Mouse (Mus musculus): Measurements from ENCODE around the gene Taok1. TPM values are rescaled to one million over a fixed set of nuclear protein-coding genes. Genes with fewer than 3 reads are reported as not detected.

Gene Taok1
- total RNA-seq, 1 experiment: 60.8 TPM

DNA sequence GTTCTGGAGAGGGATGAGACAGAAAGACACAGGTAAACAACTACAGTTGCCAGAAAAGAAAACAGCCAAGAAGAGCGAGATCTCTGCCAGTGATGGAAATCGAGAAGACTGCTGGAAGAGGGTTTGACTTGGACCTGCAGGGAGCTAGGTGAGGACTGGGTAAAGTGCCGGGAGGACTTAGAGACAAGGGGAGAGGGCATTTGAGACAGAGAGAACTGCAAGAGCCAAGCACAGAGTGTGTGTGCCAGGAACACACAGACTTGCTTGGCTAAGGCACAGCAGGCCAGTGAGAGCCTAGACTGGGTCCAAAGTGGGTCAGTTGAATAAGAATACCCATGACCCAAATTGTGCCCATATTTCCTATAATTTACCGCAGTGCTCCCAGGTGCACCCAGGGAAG is 37.9 kb upstream of the Taok1 start:
- Histone ChIP-seq H3K9me3 (ENCODE audit: control insufficient read depth, insufficient read depth, low read depth, low read length) (no peaks in the 10 kb centered on the region), H3K27ac (ENCODE audit: insufficient read depth, low read depth, low read length, poor library complexity, severe bottlenecking) (no peak overlapping the region), H3K4me3 (ENCODE audit: insufficient read depth in 1 of 2, low read depth in 1 of 2, low read length in 2 of 2, poor library complexity in 1 of 2, severe bottlenecking in 1 of 2) (no peak overlapping the region), H3K36me3 (ENCODE audit: control insufficient read depth, insufficient read depth, low read length, poor library complexity, severe bottlenecking) (no peaks in the 10 kb centered on the region), H3K9ac (ENCODE audit: insufficient read depth, low read depth, low read length, poor library complexity, severe bottlenecking) (no peak overlapping the region), H3K4me1 (ENCODE audit: control insufficient read depth in 2 of 2, insufficient read depth in 2 of 2, low read length in 2 of 2, poor library complexity in 1 of 2) (no peaks in the 10 kb centered on the region; a peak in 1 of 4 replicates)
- TF ChIP-seq CHD2 (IDR thresholded peaks at IDR 0.05; ENCODE audit: low read depth, low read length) (no peak), HCFC1 (IDR thresholded peaks at IDR 0.05; ENCODE audit: borderline replicate concordance, insufficient read depth, low read length) (no peak), ZC3H11A (IDR thresholded peaks at IDR 0.05; ENCODE audit: borderline replicate concordance, low read depth, low read length) (no peak), MAFK (IDR thresholded peaks at IDR 0.05; ENCODE audit: insufficient read depth, low read depth, low read length) (no peak), ZNF384 (IDR thresholded peaks at IDR 0.05; ENCODE audit: low read depth, low read length) (no peak)
- in situ Hi-C loops (cut with MboI; ENCODE audit: low sequenced_read_pairs in 2 of 2, unreplicated experiment in 2 of 2): no loop called here
- no peak for DNase-seq (ENCODE audit: low read depth, low spot score)

DNA sequence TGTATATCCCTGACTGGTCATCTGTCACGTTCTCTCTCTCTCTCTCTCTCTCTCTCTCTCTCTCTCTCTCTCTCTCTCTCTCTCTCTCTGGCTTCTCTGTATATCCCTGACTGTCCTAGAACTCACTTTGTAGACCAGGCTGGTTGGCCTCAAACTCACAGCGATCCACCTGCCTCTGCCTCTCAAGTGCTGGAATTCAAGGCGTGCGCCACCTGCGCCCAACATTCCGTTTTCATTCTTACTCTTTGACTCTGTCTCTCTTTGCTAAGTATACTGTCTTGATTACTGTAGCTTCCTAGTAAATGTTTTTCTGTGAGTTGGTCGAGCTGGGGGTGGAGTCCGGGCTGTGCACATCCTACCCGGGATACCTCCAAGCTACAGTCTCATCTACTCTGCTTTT is 33.8 kb upstream of the Taok1 start:
- in situ Hi-C loops (cut with MboI; ENCODE audit: low sequenced_read_pairs in 2 of 2, unreplicated experiment in 2 of 2): no loop called here
- Histone ChIP-seq H3K4me3 (ENCODE audit: insufficient read depth in 1 of 2, low read depth in 1 of 2, low read length in 2 of 2, poor library complexity in 1 of 2, severe bottlenecking in 1 of 2) (no peak overlapping the region), H3K27ac (ENCODE audit: insufficient read depth, low read depth, low read length, poor library complexity, severe bottlenecking) (no peak overlapping the region), H3K36me3 (ENCODE audit: control insufficient read depth, insufficient read depth, low read length, poor library complexity, severe bottlenecking) (no peaks in the 10 kb centered on the region), H3K9ac (ENCODE audit: insufficient read depth, low read depth, low read length, poor library complexity, severe bottlenecking) (no peak overlapping the region), H3K4me1 (ENCODE audit: control insufficient read depth in 2 of 2, insufficient read depth in 2 of 2, low read length in 2 of 2, poor library complexity in 1 of 2) (no peaks in the 10 kb centered on the region; a peak in 1 of 4 replicates), H3K9me3 (ENCODE audit: control insufficient read depth, insufficient read depth, low read depth, low read length) (no peaks in the 10 kb centered on the region)
- TF ChIP-seq ZC3H11A (IDR thresholded peaks at IDR 0.05; ENCODE audit: borderline replicate concordance, low read depth, low read length) (no peak), HCFC1 (IDR thresholded peaks at IDR 0.05; ENCODE audit: borderline replicate concordance, insufficient read depth, low read length) (no peak), MAFK (IDR thresholded peaks at IDR 0.05; ENCODE audit: insufficient read depth, low read depth, low read length) (no peak), ZNF384 (IDR thresholded peaks at IDR 0.05; ENCODE audit: low read depth, low read length) (no peak)
- no peak for DNase-seq (ENCODE audit: low read depth, low spot score)

DNA sequence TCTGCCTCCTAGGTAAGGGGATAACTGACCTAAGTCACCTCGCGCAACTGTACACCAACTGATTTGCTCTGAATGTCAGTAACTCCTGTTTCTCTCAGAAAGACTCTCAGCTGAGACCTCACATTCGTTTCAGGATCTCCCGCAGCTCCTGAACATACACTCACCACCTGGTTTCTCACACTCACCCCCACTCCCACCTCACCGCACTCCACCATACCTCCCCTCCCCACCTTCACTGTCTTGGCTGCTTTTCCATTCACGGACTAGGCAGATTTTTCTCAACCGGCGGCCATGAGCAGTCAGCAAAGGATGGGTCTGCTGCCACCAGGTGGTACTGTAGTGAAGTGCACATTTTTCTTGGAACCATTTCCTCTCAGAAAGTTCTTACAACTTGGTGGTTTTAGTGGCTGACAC is 22.6 kb upstream of the Taok1 start:
- Histone ChIP-seq H3K4me3 (ENCODE audit: insufficient read depth in 1 of 2, low read depth in 1 of 2, low read length in 2 of 2, poor library complexity in 1 of 2, severe bottlenecking in 1 of 2) (peak overlapping the region; percentile 20 to 54; a peak in 3 of 4 replicates), H3K9ac (ENCODE audit: insufficient read depth, low read depth, low read length, poor library complexity, severe bottlenecking) (peak overlapping the region; percentile 62), H3K9me3 (ENCODE audit: control insufficient read depth, insufficient read depth, low read depth, low read length) (no peaks in the 10 kb centered on the region), H3K27ac (ENCODE audit: insufficient read depth, low read depth, low read length, poor library complexity, severe bottlenecking) (no peak overlapping the region), H3K36me3 (ENCODE audit: control insufficient read depth, insufficient read depth, low read length, poor library complexity, severe bottlenecking) (no peaks in the 10 kb centered on the region), H3K4me1 (ENCODE audit: control insufficient read depth in 2 of 2, insufficient read depth in 2 of 2, low read length in 2 of 2, poor library complexity in 1 of 2) (peaks cover 0 to 5% of the 10 kb centered on the region in 2 experiments; a peak in 2 of 4 replicates)
- in situ Hi-C loops (cut with MboI; ENCODE audit: low sequenced_read_pairs in 2 of 2, unreplicated experiment in 2 of 2): no loop called here
- TF ChIP-seq ZNF384 (IDR thresholded peaks at IDR 0.05; ENCODE audit: low read depth, low read length) (no peak), MAFK (IDR thresholded peaks at IDR 0.05; ENCODE audit: insufficient read depth, low read depth, low read length) (peak; percentile 54; the same call in 1 of the 2 replicates), ZC3H11A (IDR thresholded peaks at IDR 0.05; ENCODE audit: borderline replicate concordance, low read depth, low read length) (peak; percentile 78)
- DNase-seq (ENCODE audit: low read depth, low spot score): peak; percentile 80

DNA sequence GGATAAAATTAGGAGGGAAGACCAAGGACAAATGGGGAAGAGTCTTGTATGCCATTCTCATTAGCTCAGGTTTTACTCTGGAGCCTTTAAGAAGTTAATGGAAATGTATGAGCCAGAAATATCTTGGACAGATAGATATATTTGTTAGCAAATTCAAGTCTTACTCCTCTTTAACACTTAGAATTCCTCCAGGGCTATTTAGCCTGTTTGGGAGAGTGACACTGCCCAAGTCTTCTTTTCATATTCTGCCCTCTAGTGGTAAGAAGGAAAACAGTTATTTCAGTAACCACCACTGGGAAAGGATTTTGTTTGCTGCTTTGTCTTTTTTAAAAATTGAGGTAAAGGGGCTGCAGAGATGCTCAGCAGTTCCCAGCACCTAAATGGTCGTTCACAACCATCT is 21.9 kb upstream of the Taok1 start:
- in situ Hi-C loops (cut with MboI; ENCODE audit: low sequenced_read_pairs in 2 of 2, unreplicated experiment in 2 of 2): no loop called here
- no peak overlapping the region for H3K27ac ChIP-seq (ENCODE audit: insufficient read depth, low read depth, low read length, poor library complexity, severe bottlenecking)
- no peak for TF ChIP-seq MAFK (IDR thresholded peaks at IDR 0.05; ENCODE audit: insufficient read depth, low read depth, low read length)
- TF ChIP-seq ZNF384 (IDR thresholded peaks at IDR 0.05; ENCODE audit: low read depth, low read length): no peak
- no peak for TF ChIP-seq ZC3H11A (IDR thresholded peaks at IDR 0.05; ENCODE audit: borderline replicate concordance, low read depth, low read length)
- no peak for TF ChIP-seq HCFC1 (IDR thresholded peaks at IDR 0.05; ENCODE audit: borderline replicate concordance, insufficient read depth, low read length)
- no peak for TF ChIP-seq CHD2 (IDR thresholded peaks at IDR 0.05; ENCODE audit: low read depth, low read length)
- no peak overlapping the region for H3K4me3 ChIP-seq (ENCODE audit: insufficient read depth in 1 of 2, low read depth in 1 of 2, low read length in 2 of 2, poor library complexity in 1 of 2, severe bottlenecking in 1 of 2)
- H3K36me3 ChIP-seq (ENCODE audit: control insufficient read depth, insufficient read depth, low read length, poor library complexity, severe bottlenecking): no peaks in the 10 kb centered on the region
- no peak overlapping the region for H3K9ac ChIP-seq (ENCODE audit: insufficient read depth, low read depth, low read length, poor library complexity, severe bottlenecking)
- no peak for DNase-seq (ENCODE audit: low read depth, low spot score)
- no peaks in the 10 kb centered on the region for H3K9me3 ChIP-seq (ENCODE audit: control insufficient read depth, insufficient read depth, low read depth, low read length)
- peaks cover 0 to 7% of the 10 kb centered on the region in 2 experiments; a peak in 2 of 4 replicates for H3K4me1 ChIP-seq (ENCODE audit: control insufficient read depth in 2 of 2, insufficient read depth in 2 of 2, low read length in 2 of 2, poor library complexity in 1 of 2)

All from ES-E14 (cell line).